Mouse (Mus musculus) kidney, adult 18-20 months (tissue): ENCODE measurements around the gene Ptgr1.

ENCODE experiments used
- DNase-seq: peaks from one replicate; pipeline ENCODE4 v3.0.0; 2021

Ptgr1 gene

GRCm38 (mm10) chr4:58925664-58926063, 61.3 kb downstream of the Ptgr1 start:
- no peak for DNase-seq

GRCm38 (mm10) chr4:58923933-58924332, 63.0 kb downstream of the Ptgr1 start:
- no peak for DNase-seq
